Mouse (Mus musculus) liver, embryonic 15.5 days (tissue): ENCODE data around the gene Llph. TPM values are rescaled to one million over a fixed set of nuclear protein-coding genes. Genes with fewer than 3 reads are reported as not detected.

Experiments
- ATAC-seq: fragments of 200-750 bp; cut with Nextera tagmentation; 2 replicates; pipeline ENCODE4 v1.8.0; 2017; ENCODE audit warnings: moderate number of reproducible peaks, mild to moderate bottlenecking, moderate library complexity; ENCODE audit not compliant: insufficient read depth
- H3K27ac ChIP-seq: fragments of 300-500 bp; sonication (generic); replicated peaks from 2 replicates; pipeline ENCODE4 v1.5.1; 2015; ENCODE audit warnings: mild to moderate bottlenecking, inconsistent platforms
- H3K27me3 ChIP-seq: fragments of 300-500 bp; sonication (generic); 2 replicates; pipeline ENCODE4 v1.6.1; 2015; ENCODE audit warnings: mild to moderate bottlenecking, inconsistent platforms
- H3K36me3 ChIP-seq: fragments of 300-500 bp; sonication (generic); replicated peaks from 2 replicates; pipeline ENCODE4 v1.6.1; 2015; ENCODE audit warnings: moderate library complexity, mild to moderate bottlenecking, inconsistent platforms
- H3K4me1 ChIP-seq: fragments of 300-500 bp; sonication (generic); replicated peaks from 2 replicates; pipeline ENCODE4 v1.6.1; 2015; ENCODE audit warnings: inconsistent platforms
- H3K4me2 ChIP-seq: fragments of 300-500 bp; sonication (generic); 2 replicates; pipeline ENCODE4 v1.6.1; 2015; ENCODE audit warnings: moderate library complexity, mild to moderate bottlenecking, inconsistent platforms
- H3K4me3 ChIP-seq: fragments of 300-500 bp; sonication (generic); replicated peaks from 2 replicates; pipeline ENCODE4 v1.5.1; 2015; ENCODE audit warnings: mild to moderate bottlenecking, inconsistent platforms
- H3K9ac ChIP-seq: fragments of 300-500 bp; sonication (generic); 2 replicates; pipeline ENCODE4 v1.6.1; 2015; ENCODE audit warnings: moderate library complexity, mild to moderate bottlenecking, inconsistent platforms
- H3K9me3 ChIP-seq: fragments of 300-500 bp; sonication (generic); replicated peaks from 2 replicates; pipeline ENCODE4 v1.6.1; 2016; ENCODE audit warnings: inconsistent platforms
- WGBS: fragments of 180-500 bp; shearing (Covaris S2); methylation state at CpG from one replicate; pipeline ENCODE4 v1.1.7; 2015; ENCODE audit warnings: mixed read lengths; ENCODE audit not compliant: insufficient replicate concordance; 5-methylcytosine and 5-hydroxymethylcytosine counted together
- polyA plus RNA-seq: library from polyadenylated mRNA; unstranded; fragments of >200 nt; fragmentation: Nextera tagmentation; extraction: Ambion mirVana; gene quantifications from 2 replicates; pipeline ENCODE4 v1.2.1, GENCODE M21; 2015

Llph gene
- polyA plus RNA-seq: 20.4 and 23.3 TPM in 2 replicates

- Histone ChIP-seq H3K36me3 (peaks cover 31% of the 10 kb centered on the region), H3K4me1 (peaks cover 27% of the 10 kb centered on the region), H3K9ac (peak within 1 kb of the TSS; percentile 86), H3K9me3 (no peaks in the 10 kb centered on the region), H3K4me2 (peak within 1 kb of the TSS; percentile 77), H3K27me3 (no peaks in the 10 kb centered on the region), H3K4me3 (peak within 1 kb of the TSS; percentile 98), H3K27ac (peak within 1 kb of the TSS; percentile 73)
- peak; percentile 89 for ATAC-seq
- under 1% methylated on average over 57 of the region's 57 CpGs for WGBS
These were observed at the start of gene Llph for GRCm38 (mm10) chr10:120226871-120227661. Llph (plus strand) TSS chr10:120227070.

GRCm38 (mm10) chr10:120182887-120183286 is 44.0 kb upstream of the Llph start:
- Histone ChIP-seq H3K27me3 (no peaks in the 10 kb centered on the region), H3K9me3 (no peaks in the 10 kb centered on the region), H3K36me3 (no peaks in the 10 kb centered on the region), H3K4me3 (no peak overlapping the region), H3K27ac (no peak overlapping the region), H3K4me1 (no peaks in the 10 kb centered on the region), H3K4me2 (no peak overlapping the region), H3K9ac (no peak overlapping the region)
- ATAC-seq: no peak
- WGBS: 70% methylated on average over 1 of the region's 1 CpGs

- no peak overlapping the region for H3K4me2 ChIP-seq
- no peak overlapping the region for H3K4me3 ChIP-seq
- H3K4me1 ChIP-seq: no peaks in the 10 kb centered on the region
- no peak for ATAC-seq
- H3K9ac ChIP-seq: no peak overlapping the region
- H3K9me3 ChIP-seq: no peaks in the 10 kb centered on the region
- no peaks in the 10 kb centered on the region for H3K36me3 ChIP-seq
- H3K27me3 ChIP-seq: no peaks in the 10 kb centered on the region
- WGBS: 20% methylated on average over 2 of the region's 2 CpGs
- no peak overlapping the region for H3K27ac ChIP-seq
These were observed 43.5 kb upstream of the Llph start for GRCm38 (mm10) chr10:120183342-120183741.

- WGBS: 45% methylated on average over 2 of the region's 2 CpGs
These were observed 38.4 kb upstream of the Llph start for GRCm38 (mm10) chr10:120188513-120188912.

GRCm38 (mm10) chr10:120189276-120189675 is 37.6 kb upstream of the Llph start:
- 21% methylated on average over 11 of the region's 11 CpGs for WGBS
- H3K4me2 ChIP-seq: peak overlapping the region; percentile 25
- H3K4me3 ChIP-seq: no peak overlapping the region
- no peaks in the 10 kb centered on the region for H3K9me3 ChIP-seq
- H3K36me3 ChIP-seq: no peaks in the 10 kb centered on the region
- H3K27me3 ChIP-seq: no peaks in the 10 kb centered on the region
- H3K27ac ChIP-seq: no peak overlapping the region
- no peaks in the 10 kb centered on the region for H3K4me1 ChIP-seq
- H3K9ac ChIP-seq: no peak overlapping the region
- ATAC-seq: no peak

More at GRCm38 (mm10) chr10:120188513-120188912, 38.4 kb upstream of the Llph start:
- H3K27ac ChIP-seq: no peak overlapping the region
- no peak for ATAC-seq
- H3K4me1 ChIP-seq: no peaks in the 10 kb centered on the region
- no peak overlapping the region for H3K4me2 ChIP-seq
- H3K9ac ChIP-seq: no peak overlapping the region
- no peaks in the 10 kb centered on the region for H3K27me3 ChIP-seq
- no peaks in the 10 kb centered on the region for H3K9me3 ChIP-seq
- no peak overlapping the region for H3K4me3 ChIP-seq
- no peaks in the 10 kb centered on the region for H3K36me3 ChIP-seq

GRCm38 (mm10) chr10:120189782-120190181 is 37.1 kb upstream of the Llph start:
- H3K4me3 ChIP-seq: no peak overlapping the region
- no peaks in the 10 kb centered on the region for H3K36me3 ChIP-seq
- no peaks in the 10 kb centered on the region for H3K9me3 ChIP-seq
- peak overlapping the region; percentile 25 for H3K4me2 ChIP-seq
- H3K4me1 ChIP-seq: no peaks in the 10 kb centered on the region
- WGBS: 17% methylated on average over 6 of the region's 6 CpGs
- no peaks in the 10 kb centered on the region for H3K27me3 ChIP-seq
- no peak for ATAC-seq
- no peak overlapping the region for H3K27ac ChIP-seq
- H3K9ac ChIP-seq: no peak overlapping the region

GRCm38 (mm10) chr10:120191165-120191564 is 35.7 kb upstream of the Llph start:
- Histone ChIP-seq H3K27me3 (no peaks in the 10 kb centered on the region), H3K4me3 (no peak overlapping the region), H3K27ac (no peak overlapping the region), H3K9ac (no peak overlapping the region), H3K36me3 (no peaks in the 10 kb centered on the region), H3K9me3 (no peaks in the 10 kb centered on the region), H3K4me1 (no peaks in the 10 kb centered on the region), H3K4me2 (no peak overlapping the region)
- WGBS: 58% methylated on average over 6 of the region's 6 CpGs
- no peak for ATAC-seq

GRCm38 (mm10) chr10:120192278-120192677 is 34.6 kb upstream of the Llph start:
- ATAC-seq: no peak
- Histone ChIP-seq H3K9ac (no peak overlapping the region), H3K4me1 (no peaks in the 10 kb centered on the region), H3K36me3 (no peaks in the 10 kb centered on the region), H3K27ac (no peak overlapping the region), H3K27me3 (no peaks in the 10 kb centered on the region), H3K9me3 (no peaks in the 10 kb centered on the region), H3K4me2 (no peak overlapping the region), H3K4me3 (no peak overlapping the region)
- WGBS: 67% methylated on average over 4 of the region's 4 CpGs

- Histone ChIP-seq H3K27ac (no peak overlapping the region), H3K36me3 (no peaks in the 10 kb centered on the region), H3K9me3 (no peaks in the 10 kb centered on the region), H3K4me2 (no peak overlapping the region), H3K27me3 (no peaks in the 10 kb centered on the region), H3K4me3 (no peak overlapping the region), H3K9ac (no peak overlapping the region), H3K4me1 (no peaks in the 10 kb centered on the region)
- WGBS: 32% methylated on average over 8 of the region's 8 CpGs
- no peak for ATAC-seq
These were observed 33.6 kb upstream of the Llph start for GRCm38 (mm10) chr10:120193255-120193654.

GRCm38 (mm10) chr10:120197061-120197835 is 29.6 kb upstream of the Llph start:
- Histone ChIP-seq H3K4me2 (no peak overlapping the region), H3K27ac (no peak overlapping the region), H3K9ac (no peak overlapping the region), H3K4me3 (no peak overlapping the region), H3K36me3 (no peaks in the 10 kb centered on the region), H3K27me3 (peaks cover 17% of the 10 kb centered on the region), H3K4me1 (peaks cover 13% of the 10 kb centered on the region), H3K9me3 (no peaks in the 10 kb centered on the region)
- no peak for ATAC-seq
- 55% methylated on average over 14 of the region's 14 CpGs for WGBS

GRCm38 (mm10) chr10:120201131-120201921 is 25.5 kb upstream of the Llph start, which contains the start of gene Tmbim4:
Tmbim4 (plus strand) TSS chr10:120201590.
- Histone ChIP-seq H3K9ac (peak within 1 kb of the TSS; percentile 33), H3K4me1 (peaks cover 13% of the 10 kb centered on the region), H3K9me3 (no peaks in the 10 kb centered on the region), H3K27me3 (peaks cover 17% of the 10 kb centered on the region), H3K27ac (peak within 1 kb of the TSS; percentile 66), H3K36me3 (no peaks in the 10 kb centered on the region), H3K4me2 (peak within 1 kb of the TSS; percentile 88), H3K4me3 (peak within 1 kb of the TSS; percentile 61)
- peak; percentile 83 for ATAC-seq
- 2% methylated on average over 65 of the region's 65 CpGs for WGBS
